Mouse (Mus musculus): ENCODE measurements around the gene Btbd9.

The Btbd9 gene

GRCm38 (mm10) chr17:30221677-30222076 is 354.6 kb downstream of the Btbd9 start:
- in situ Hi-C loops (cut with MseI, MboI) = no loop called here

- in situ Hi-C loops (cut with MseI, MboI) = no loop called here
These were observed 360.5 kb downstream of the Btbd9 start for GRCm38 (mm10) chr17:30215741-30216140.

GRCm38 (mm10) chr17:30214393-30214792 is 361.9 kb downstream of the Btbd9 start:
- in situ Hi-C loops (cut with MseI, MboI) = no loop called here

DNA sequence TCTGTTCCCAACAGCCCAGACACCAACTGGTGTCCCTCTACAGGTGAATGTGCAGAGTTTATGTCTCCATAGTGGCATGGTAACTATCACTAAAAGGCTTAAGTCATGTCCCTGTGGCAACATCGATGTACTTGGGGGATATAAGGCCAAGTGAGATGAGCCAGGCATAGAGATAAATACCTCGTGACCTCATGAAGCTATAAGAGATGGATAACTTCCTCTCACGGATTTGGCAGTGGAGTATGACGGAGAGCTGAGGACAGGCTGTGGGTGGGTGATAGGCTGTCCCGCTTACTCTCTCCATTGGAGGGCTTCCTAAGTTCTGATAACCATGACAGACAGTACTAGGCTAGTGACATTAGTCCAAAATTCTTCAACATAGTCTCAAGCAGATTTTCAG is 362.9 kb downstream of the Btbd9 start:
- in situ Hi-C loops (cut with MseI, MboI) = no loop called here

- in situ Hi-C loops (cut with MseI, MboI) = no loop called here
These were observed 363.6 kb downstream of the Btbd9 start for GRCm38 (mm10) chr17:30212647-30213046.

DNA sequence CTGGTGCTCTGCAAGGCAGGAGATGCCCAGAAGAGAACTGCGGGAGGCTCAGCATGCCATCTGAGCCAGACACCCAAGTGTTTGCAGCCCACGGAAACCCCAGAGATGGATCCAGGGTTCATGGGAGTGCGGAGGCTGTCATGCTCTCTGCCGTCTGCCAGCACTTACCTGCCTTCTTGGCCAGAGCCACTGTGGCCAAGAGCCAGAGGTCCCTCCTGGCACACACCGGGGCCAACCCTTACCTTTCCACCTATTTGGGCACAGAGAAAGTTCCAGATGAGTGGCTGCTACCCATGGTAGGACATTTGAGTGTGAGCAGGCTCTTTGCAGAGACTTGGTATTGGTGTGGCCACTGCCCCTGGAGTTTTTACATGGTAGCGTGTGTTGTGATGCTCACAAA is 365.4 kb downstream of the Btbd9 start:
- in situ Hi-C loops (cut with MseI, MboI) = no loop called here

GRCm38 (mm10) chr17:30210262-30210661 is 366.0 kb downstream of the Btbd9 start:
- in situ Hi-C loops (cut with MseI, MboI) = no loop called here

DNA sequence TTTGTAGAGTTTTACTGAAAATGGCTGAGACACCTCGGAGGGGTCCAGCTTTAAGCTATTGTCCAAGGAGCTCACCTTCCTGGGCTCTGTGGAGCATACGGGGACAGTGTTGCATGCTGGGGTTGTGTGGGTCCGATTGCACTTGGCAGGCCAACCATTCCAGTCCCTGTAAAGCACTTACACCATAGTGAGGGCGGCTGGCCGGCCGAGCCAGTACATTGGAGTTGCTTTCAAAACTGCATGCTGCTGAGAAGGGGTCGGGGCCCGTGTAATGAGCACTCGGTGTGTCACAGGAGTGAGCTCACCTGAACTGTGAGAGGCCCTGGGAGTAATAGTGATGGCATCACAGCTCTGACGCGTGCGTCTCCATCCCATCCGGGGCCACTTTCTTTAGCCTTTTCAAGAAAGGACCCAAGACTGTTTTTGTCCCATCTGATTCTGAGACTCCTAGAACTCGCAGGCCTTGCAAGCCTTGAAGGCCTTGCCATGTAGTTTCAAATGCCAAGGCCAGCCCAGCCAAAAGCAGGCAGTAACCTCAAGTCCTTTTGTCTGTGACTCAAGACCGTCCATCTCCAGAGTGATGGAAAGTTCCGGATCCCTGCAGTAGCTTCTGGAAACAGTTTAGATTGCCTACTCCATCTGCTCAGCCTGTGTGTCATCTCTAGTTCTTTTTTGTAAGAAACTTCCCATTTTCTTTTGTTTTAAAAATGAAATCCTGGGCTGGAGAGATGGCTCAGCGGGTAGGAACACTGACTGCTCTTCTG is 371.0 kb downstream of the Btbd9 start:
- in situ Hi-C loops (cut with MseI, MboI) = no loop called here

DNA sequence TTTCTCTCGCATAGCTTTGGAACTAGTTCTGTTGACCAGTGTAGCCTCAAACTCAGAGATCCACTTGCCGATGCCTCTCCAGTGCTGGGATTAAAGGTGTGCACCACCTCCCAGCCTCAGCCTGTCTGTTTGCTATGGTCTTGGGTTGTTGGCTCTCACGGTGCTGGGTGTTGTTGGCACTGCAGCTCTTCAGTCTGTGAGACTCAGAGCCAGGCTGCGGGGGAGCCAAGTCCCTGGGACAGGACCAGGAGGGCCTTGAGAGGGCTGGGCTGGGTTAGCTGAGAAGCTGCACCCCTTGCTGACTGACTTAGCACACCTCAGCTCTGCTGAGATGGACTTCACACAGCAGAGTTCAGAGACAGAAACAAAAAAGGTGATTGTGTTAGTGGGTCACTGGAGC is 376.0 kb downstream of the Btbd9 start:
- in situ Hi-C loops (cut with MseI, MboI) = no loop called here

- in situ Hi-C loops (cut with MseI, MboI) = no loop called here
These were observed 376.7 kb downstream of the Btbd9 start for GRCm38 (mm10) chr17:30199374-30200247.

DNA sequence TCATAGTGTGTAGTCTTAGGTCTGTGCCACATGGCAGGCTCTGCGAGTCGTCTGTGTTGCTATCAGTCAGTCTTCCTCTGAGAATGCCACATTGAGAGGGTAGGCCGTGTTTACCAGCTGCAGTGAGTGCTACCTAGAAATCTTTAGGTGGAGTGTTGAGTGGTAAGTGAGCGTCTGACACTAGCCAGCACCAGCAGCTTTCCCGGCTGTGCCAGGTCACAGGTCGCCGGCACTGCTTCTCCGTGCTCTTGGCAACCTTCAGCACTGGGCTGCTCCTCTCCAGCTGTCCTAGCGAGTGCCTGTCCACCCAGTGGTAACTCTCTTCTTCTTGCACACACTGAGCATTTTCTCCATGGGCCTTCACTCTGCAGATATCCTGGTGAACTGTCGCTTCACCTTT is 377.9 kb downstream of the Btbd9 start:
- in situ Hi-C loops (cut with MseI, MboI) = no loop called here

- in situ Hi-C loops (cut with MseI, MboI) = no loop called here
These were observed 378.8 kb downstream of the Btbd9 start for GRCm38 (mm10) chr17:30197280-30198030.

DNA sequence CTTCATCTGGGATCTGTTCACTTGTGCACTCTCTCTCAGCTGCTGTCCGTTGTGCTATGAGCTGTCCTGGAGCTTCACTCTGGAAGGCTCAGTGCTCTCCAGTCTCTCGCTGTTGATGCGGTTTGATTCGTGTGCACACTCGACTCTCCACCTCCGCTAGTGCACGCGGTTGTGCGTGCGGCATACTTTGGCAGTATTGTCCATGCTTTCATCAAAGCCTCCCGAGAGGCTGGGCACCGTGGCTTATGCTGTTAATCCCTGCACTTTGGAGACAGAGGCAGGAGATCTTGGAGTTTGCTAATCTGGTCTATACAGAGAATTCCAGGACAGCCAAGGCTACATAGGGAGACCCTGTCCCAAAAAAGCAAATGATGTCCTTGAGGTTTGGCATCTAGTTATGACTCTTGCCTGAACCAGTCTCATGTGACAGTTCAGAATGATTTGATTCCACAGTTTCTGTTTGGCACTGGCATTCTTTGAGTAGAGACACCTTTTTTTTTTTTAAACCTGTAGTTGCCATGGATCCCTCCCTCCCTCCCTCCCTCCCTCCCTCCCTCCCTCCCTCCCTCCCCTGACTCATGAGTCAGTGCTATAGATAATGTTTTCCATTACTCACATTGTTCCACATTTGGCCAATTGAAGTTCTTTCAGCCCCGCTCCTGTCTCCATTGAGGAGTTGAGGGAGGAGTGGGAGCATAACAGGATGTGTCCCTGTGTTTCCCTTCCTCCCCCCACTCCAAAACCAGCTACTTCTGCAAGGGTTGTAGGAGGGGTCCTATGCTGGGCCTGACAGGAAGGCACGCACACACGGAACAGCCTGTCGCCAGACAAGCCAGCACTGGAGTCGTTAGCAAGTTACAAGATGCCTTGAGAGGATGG is 379.6 kb downstream of the Btbd9 start:
- in situ Hi-C loops (cut with MseI, MboI) = no loop called here

GRCm38 (mm10) chr17:30195591-30196183 is 380.6 kb downstream of the Btbd9 start:
- in situ Hi-C loops (cut with MseI, MboI) = no loop called here

GRCm38 (mm10) chr17:30194629-30195445 is 381.5 kb downstream of the Btbd9 start:
- in situ Hi-C loops (cut with MseI, MboI) = no loop called here

DNA sequence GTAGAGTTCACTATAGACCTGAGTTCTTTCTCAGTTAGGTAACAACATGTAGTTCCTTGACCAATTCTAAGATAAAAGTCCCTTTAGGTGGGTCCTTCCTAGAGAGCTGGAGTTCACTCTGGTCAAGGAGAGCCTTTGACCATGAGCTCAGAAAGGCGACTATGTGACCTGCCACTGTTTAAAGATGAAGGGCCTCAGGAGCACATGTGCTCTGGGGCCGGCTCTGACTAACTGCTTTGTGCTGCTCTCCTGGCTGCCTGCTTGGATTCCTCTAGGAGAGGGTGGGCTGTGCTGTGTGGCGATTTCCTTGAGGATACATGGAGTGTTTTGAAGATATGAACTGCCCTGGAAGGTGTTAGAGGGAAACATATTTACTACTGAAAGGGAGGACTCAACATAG is 382.2 kb downstream of the Btbd9 start:
- in situ Hi-C loops (cut with MseI, MboI) = no loop called here

DNA sequence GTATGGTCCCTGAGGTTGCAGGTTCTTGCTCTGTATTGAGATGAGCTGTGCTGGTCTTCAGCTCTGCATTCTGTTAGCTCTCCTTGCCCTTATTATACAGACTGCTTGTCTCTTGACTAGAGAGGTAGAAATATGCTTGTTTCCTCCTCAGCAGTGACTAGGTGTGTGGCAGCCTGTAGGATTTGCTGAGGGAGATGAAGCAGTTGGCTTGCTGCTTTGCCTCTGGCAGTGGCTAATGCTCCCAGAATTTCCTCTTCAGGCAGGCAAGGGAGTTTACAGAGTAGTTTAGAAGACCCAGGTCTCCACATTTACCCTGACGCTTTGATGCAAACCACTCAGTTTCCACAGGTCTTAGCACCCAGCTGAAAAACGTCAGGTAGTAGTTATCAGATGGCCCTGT is 382.7 kb downstream of the Btbd9 start:
- in situ Hi-C loops (cut with MseI, MboI) = no loop called here

DNA sequence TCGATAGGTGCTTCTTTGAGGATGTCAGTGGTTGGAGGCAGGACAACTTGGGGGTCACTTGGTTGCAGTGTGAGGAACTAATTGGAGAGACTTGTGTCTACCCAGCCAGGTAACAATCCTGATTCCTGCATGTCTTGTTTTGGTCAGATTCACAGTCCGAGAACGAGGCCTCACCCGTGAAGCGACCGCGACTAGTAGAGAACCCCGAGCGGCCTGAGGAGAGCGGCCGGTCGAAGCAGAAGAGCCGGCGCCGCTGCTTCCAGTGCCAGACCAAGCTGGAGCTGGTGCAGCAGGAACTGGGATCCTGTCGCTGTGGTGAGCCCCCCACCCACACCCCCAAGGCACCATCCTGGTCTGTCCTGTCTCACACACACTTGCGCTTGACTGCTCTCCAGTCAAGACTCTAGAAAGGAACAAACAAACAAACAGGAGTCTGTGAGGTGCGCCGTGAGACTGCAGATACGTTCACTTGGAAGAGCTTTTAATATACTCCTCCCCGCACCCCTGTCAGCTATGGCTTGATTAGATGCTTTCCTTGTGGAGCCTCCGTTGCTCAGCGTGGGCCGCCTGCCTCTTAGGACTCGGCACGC is 383.8 kb downstream of the Btbd9 start:
- in situ Hi-C loops (cut with MseI, MboI) = no loop called here

- in situ Hi-C loops (cut with MseI, MboI) = no loop called here
These were observed 385.1 kb downstream of the Btbd9 start for GRCm38 (mm10) chr17:30191097-30191640.
